Mouse (Mus musculus) cerebellum, postnatal 25 days (tissue): Measurements from ENCODE around the gene Cfap157.

ENCODE experiments used
- DNase-seq, 2 experiments: peaks; one replicate each; pipeline ENCODE4 v3.0.0; 2021; ENCODE audit warnings: mixed read lengths in 2 of 2

The Cfap157 gene

GRCm38 (mm10) chr2:32744272-32744982 lies 39.8 kb downstream of the Cfap157 start:
- DNase-seq = no peak

GRCm38 (mm10) chr2:32742173-32742531 lies 42.1 kb downstream of the Cfap157 start:
- DNase-seq = peak; percentile 94 to 96

GRCm38 (mm10) chr2:32741273-32742172 lies 42.7 kb downstream of the Cfap157 start:
- peak; percentile 85 to 90 for DNase-seq

GRCm38 (mm10) chr2:32740916-32741272 lies 43.3 kb downstream of the Cfap157 start, which contains the start of gene 6330409D20Rik:
Gene 6330409D20Rik (minus strand): TSS chr2:32741016.
- no peak for DNase-seq

- no peak for DNase-seq
These were observed 44.9 kb downstream of the Cfap157 start for GRCm38 (mm10) chr2:32739311-32739710.

GRCm38 (mm10) chr2:32737008-32737407 lies 47.2 kb downstream of the Cfap157 start:
- DNase-seq = no peak

- no peak for DNase-seq
These were observed 47.9 kb downstream of the Cfap157 start for GRCm38 (mm10) chr2:32736306-32736829.

- no peak for DNase-seq
These were observed 49.3 kb downstream of the Cfap157 start for GRCm38 (mm10) chr2:32734933-32735332.

- no peak for DNase-seq
These were observed 49.7 kb downstream of the Cfap157 start for GRCm38 (mm10) chr2:32734480-32734879.

- no peak for DNase-seq
These were observed 51.5 kb downstream of the Cfap157 start for GRCm38 (mm10) chr2:32732695-32733094.

- no peak for DNase-seq
These were observed 52.3 kb downstream of the Cfap157 start for GRCm38 (mm10) chr2:32731911-32732310.

GRCm38 (mm10) chr2:32730854-32731253 lies 53.4 kb downstream of the Cfap157 start:
- no peak for DNase-seq

- DNase-seq = no peak
These were observed 54.7 kb downstream of the Cfap157 start for GRCm38 (mm10) chr2:32729547-32729946.

GRCm38 (mm10) chr2:32728463-32728862 lies 55.8 kb downstream of the Cfap157 start:
- no peak for DNase-seq

GRCm38 (mm10) chr2:32727435-32727834 lies 56.8 kb downstream of the Cfap157 start:
- peak; percentile 83 to 86 for DNase-seq
